8 mouse cellular contexts compared by ENCODE assay signal in genomic region chr2:34639725-34640124, GRCm38 (mm10).
DNase-seq lines count a peak whose midpoint lies in the region; ATAC-seq lines count a peak whose summit lies in the region.

No protein-coding gene starts in this region.

- H3K4me3 ChIP-seq in heart, embryonic 13.5 days, result no peak overlapping the region
- no peak overlapping the region for H3K4me3 ChIP-seq in neural tube, embryonic 14.5 days (ENCODE audit: low read depth, low read length)
- H3K4me3 ChIP-seq in limb, embryonic 13.5 days, result no peak overlapping the region
- no peak overlapping the region for H3K4me3 ChIP-seq in stomach, embryonic 16.5 days (replicated peaks; ENCODE audit: low read length)

- WGBS in heart, embryonic 13.5 days, result 51% methylated on average over 5 of the region's 5 CpGs
- 63% methylated on average over 5 of the region's 5 CpGs for WGBS in neural tube, embryonic 14.5 days
- WGBS in limb, embryonic 13.5 days, result 60% methylated on average over 5 of the region's 5 CpGs
- WGBS in stomach, embryonic 16.5 days, result 63% methylated on average over 5 of the region's 5 CpGs

- H3K9ac ChIP-seq in heart, embryonic 13.5 days, result no peak overlapping the region
- no peak overlapping the region for H3K9ac ChIP-seq in neural tube, embryonic 14.5 days (replicated peaks; ENCODE audit: low read depth, low read length)
- no peak overlapping the region for H3K9ac ChIP-seq in limb, embryonic 13.5 days
- H3K9ac ChIP-seq in stomach, embryonic 16.5 days (ENCODE audit: low read length), result no peak overlapping the region

- no peak for ATAC-seq in heart, embryonic 13.5 days (ENCODE audit: extremely low read depth, insufficient number of reproducible peaks, low FRiP score, low TSS enrichment)
- 0 out of 2 replicates have a peak, but pooled peaks have one; percentile 25 for ATAC-seq in neural tube, embryonic 14.5 days (ENCODE audit: low read depth)
- ATAC-seq in limb, embryonic 13.5 days (ENCODE audit: low FRiP score, low read depth), result peak; percentile 29; the same call in 1 of the 2 replicates
- no peak; the same call in 1 of the 2 replicates for ATAC-seq in stomach, embryonic 16.5 days (ENCODE audit: insufficient read depth, low FRiP score)

- DNase-seq in heart, adult 11 months, result no peak
- no peak for DNase-seq in neural tube, embryonic 10.5 days (ENCODE audit: extremely low spot score, low spot score)
- no peak for DNase-seq in retina, postnatal 1 day
- no peak for DNase-seq in frontal cortex, postnatal 25 days (ENCODE audit: low spot score in 2 of 2)

- 0 out of 2 replicates have a peak overlapping the region, but pooled peaks have one; percentile 94 for H3K4me2 ChIP-seq in heart, embryonic 13.5 days
- no peak overlapping the region for H3K4me2 ChIP-seq in neural tube, embryonic 14.5 days (ENCODE audit: low read depth, low read length)
- no peak overlapping the region for H3K4me2 ChIP-seq in limb, embryonic 13.5 days (replicated peaks)
- H3K4me2 ChIP-seq in stomach, embryonic 16.5 days (ENCODE audit: low read depth, low read length), result peak overlapping the region; percentile 97

- peaks cover 5% of the 10 kb centered on the region; the same call in 1 of the 2 replicates for H3K27me3 ChIP-seq in heart, embryonic 13.5 days (replicated peaks)
- H3K27me3 ChIP-seq in neural tube, embryonic 14.5 days (ENCODE audit: control insufficient read depth, insufficient read depth, low read length), result no peaks in the 10 kb centered on the region
- peaks cover 22% of the 10 kb centered on the region for H3K27me3 ChIP-seq in limb, embryonic 13.5 days
- no peaks in the 10 kb centered on the region for H3K27me3 ChIP-seq in stomach, embryonic 16.5 days (ENCODE audit: control insufficient read depth, insufficient read depth, low read length)

- no peaks in the 10 kb centered on the region for H3K36me3 ChIP-seq in heart, embryonic 13.5 days
- H3K36me3 ChIP-seq in neural tube, embryonic 14.5 days (ENCODE audit: control insufficient read depth, insufficient read depth, low read length), result no peaks in the 10 kb centered on the region
- no peaks in the 10 kb centered on the region for H3K36me3 ChIP-seq in limb, embryonic 13.5 days
- H3K36me3 ChIP-seq in stomach, embryonic 16.5 days (ENCODE audit: control insufficient read depth, insufficient read depth, low read length), result no peaks in the 10 kb centered on the region

- no peaks in the 10 kb centered on the region for H3K9me3 ChIP-seq in heart, embryonic 13.5 days
- H3K9me3 ChIP-seq in neural tube, embryonic 14.5 days (ENCODE audit: control insufficient read depth, low read length), result no peaks in the 10 kb centered on the region
- H3K9me3 ChIP-seq in limb, embryonic 13.5 days, result no peaks in the 10 kb centered on the region
- H3K9me3 ChIP-seq in stomach, embryonic 16.5 days (replicated peaks; ENCODE audit: control insufficient read depth, low read length), result no peaks in the 10 kb centered on the region

- no peak overlapping the region for H3K27ac ChIP-seq in heart, embryonic 13.5 days (replicated peaks)
- H3K27ac ChIP-seq in neural tube, embryonic 14.5 days (ENCODE audit: low read depth, low read length), result no peak overlapping the region
- H3K27ac ChIP-seq in limb, embryonic 13.5 days, result no peak overlapping the region
- H3K27ac ChIP-seq in stomach, embryonic 16.5 days (ENCODE audit: low read length), result no peak overlapping the region

- peaks cover 14% of the 10 kb centered on the region for H3K4me1 ChIP-seq in heart, embryonic 13.5 days
- peaks cover 7% of the 10 kb centered on the region; the same call in 1 of the 2 replicates for H3K4me1 ChIP-seq in neural tube, embryonic 14.5 days (ENCODE audit: control insufficient read depth, insufficient read depth, low read length)
- H3K4me1 ChIP-seq in limb, embryonic 13.5 days, result peaks cover 4% of the 10 kb centered on the region
- H3K4me1 ChIP-seq in stomach, embryonic 16.5 days (ENCODE audit: control insufficient read depth, insufficient read depth, low read length), result 0 out of 2 replicates have a peak, but pooled peaks cover 3% of the 10 kb centered on the region

Comparison
In these comparisons a context has a peak if more than half of its experiments do, and no peak if none do; other contexts are left out.
1. ATAC-seq: peak in neural tube, embryonic 14.5 days (single experiment) and limb, embryonic 13.5 days (single experiment); none in heart, embryonic 13.5 days (single experiment) and stomach, embryonic 16.5 days (single experiment).
2. H3K4me2 ChIP-seq: peak in heart, embryonic 13.5 days (single experiment) and stomach, embryonic 16.5 days (single experiment); none in neural tube, embryonic 14.5 days (single experiment) and limb, embryonic 13.5 days (single experiment).